Mouse (Mus musculus) macrophage (primary cell): ENCODE measurements around the gene Wdr63. TPM values are rescaled to one million over a fixed set of nuclear protein-coding genes. Genes with fewer than 3 reads are reported as not detected.

Source experiments
- H3K27ac ChIP-seq: fragments of 350-480 bp; formaldehyde crosslinking; 2 replicates; pipeline ENCODE4 v1.9.0; 2021
- H3K36me3 ChIP-seq: fragments of 350-480 bp; formaldehyde crosslinking; 2 replicates; pipeline ENCODE4 v1.9.0; 2021; ENCODE audit errors: inconsistent target
- H3K4me3 ChIP-seq: fragments of 350-480 bp; formaldehyde crosslinking; 2 replicates; pipeline ENCODE4 v1.9.0; 2021; ENCODE audit errors: inconsistent target
- H3K79me2 ChIP-seq: fragments of 350-480 bp; formaldehyde crosslinking; 2 replicates; pipeline ENCODE4 v1.9.0; 2021; ENCODE audit errors: inconsistent target
- WGBS: methylation state at CpG from one replicate; pipeline ENCODE4 v1.1.7; 2026; ENCODE audit warnings: inconsistent platforms; ENCODE audit not compliant: missing documents; 5-methylcytosine and 5-hydroxymethylcytosine counted together
- polyA plus RNA-seq: library from polyadenylated mRNA; stranded (reverse); fragments of 250-400 nt; gene quantifications from 3 replicates; pipeline ENCODE4 v1.2.4, GENCODE M21; 2018; ENCODE audit warnings: inconsistent platforms
- total RNA-seq, 78 experiments: library from RNA; depleted of rRNA; stranded (reverse); fragments of 250-400 nt; gene quantifications; 1 replicate in 9 of 78; 2 replicates in 24 of 78; 3 replicates in 43 of 78; 4 replicates in 2 of 78; pipeline ENCODE4 v1.2.4; 2018; ENCODE audit warnings: inconsistent platforms in 56 of 78

Wdr63 gene
- 1 to 10 TPM in 9 of 26 experiments, under 1 TPM in 16, not detected in 1; 0.22 to 2.2 (median 0.74) TPM for total RNA-seq (2018; cell fraction: chromatin; rRNA removed)
- total RNA-seq (2018; cell fraction: cytosol; rRNA removed): under 1 TPM; 0.06 to 0.58 (median 0.14) TPM
- total RNA-seq (2018; cell fraction: nucleus; rRNA removed): 1 to 10 TPM in 2 of 26 experiments, under 1 TPM in 23, not detected in 1; 0.17 to 1.9 (median 0.45) TPM
- 0.07 to 0.27 TPM (median 0.10 TPM) in 3 replicates for polyA plus RNA-seq

DNA sequence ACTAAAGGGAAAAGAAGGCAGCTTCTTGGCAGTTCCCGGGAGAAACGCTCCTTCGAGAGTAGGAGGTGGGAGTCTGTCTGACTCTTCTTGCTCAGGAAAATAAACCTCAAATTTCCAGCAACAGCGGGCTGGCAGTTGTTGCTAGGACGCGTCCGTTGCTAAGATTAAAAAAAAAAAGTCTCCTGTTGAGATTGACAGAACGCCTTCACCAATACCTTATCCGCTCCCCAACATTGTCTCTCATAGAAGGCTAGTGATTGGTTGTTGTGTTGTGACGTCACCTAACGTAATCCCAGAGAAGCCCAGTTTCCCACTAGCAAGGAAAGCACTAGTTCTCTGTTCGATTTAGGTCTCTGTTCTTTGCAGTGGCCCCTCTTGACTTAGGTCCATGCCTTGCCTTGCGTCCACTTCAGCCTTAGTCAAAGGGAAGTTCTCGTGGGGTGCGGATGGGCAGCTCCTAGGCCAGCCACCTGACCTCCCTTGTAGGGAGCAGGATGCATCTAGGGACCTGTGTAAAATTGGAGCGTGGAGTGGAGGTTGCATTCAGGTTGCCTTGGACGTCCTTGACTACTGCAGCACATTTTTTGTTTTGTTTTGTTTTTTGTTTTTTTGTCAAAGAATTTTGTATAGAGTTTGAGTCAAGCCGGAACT, at the start of gene Wdr63:
Wdr63 (minus strand) TSS at position 210 of the 651 bp plus-strand sequence.
- Histone ChIP-seq H3K79me2 (no peaks in the 10 kb centered on the region), H3K27ac (peak within 1 kb of the TSS; percentile 94), H3K36me3 (no peaks in the 10 kb centered on the region), H3K4me3 (peak within 1 kb of the TSS; percentile 49)
- 20% methylated on average over 18 of the region's 18 CpGs for WGBS

DNA sequence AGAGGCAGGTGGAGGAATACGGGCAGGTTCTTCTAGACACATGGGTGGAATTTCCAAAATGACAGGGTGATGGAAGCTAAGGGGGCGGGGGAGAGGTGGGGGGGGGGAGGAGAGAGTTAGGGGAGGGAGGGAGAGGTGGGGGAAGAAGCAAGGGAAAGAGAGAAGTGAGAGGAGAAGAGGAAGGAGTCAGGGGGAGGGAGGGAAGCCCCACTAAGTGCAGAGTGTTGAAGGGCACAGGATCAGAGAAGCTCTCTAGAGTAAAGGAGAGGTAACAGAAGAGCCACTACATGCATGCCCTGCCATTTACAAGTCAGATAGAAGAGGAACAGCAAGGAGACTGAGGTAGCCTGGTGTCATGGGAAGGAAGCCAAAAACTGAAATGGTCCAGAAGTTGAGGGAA, 48.9 kb upstream of the Wdr63 start:
- no CpG with 5 or more reads among the region's 2 CpGs for WGBS
- peaks cover 93% of the 10 kb centered on the region for H3K79me2 ChIP-seq
- H3K27ac ChIP-seq: peak overlapping the region; percentile 94
- H3K4me3 ChIP-seq: peak overlapping the region; percentile 12; the same call in 1 of the 2 replicates
- 0 out of 2 replicates have a peak, but pooled peaks cover 6% of the 10 kb centered on the region for H3K36me3 ChIP-seq

DNA sequence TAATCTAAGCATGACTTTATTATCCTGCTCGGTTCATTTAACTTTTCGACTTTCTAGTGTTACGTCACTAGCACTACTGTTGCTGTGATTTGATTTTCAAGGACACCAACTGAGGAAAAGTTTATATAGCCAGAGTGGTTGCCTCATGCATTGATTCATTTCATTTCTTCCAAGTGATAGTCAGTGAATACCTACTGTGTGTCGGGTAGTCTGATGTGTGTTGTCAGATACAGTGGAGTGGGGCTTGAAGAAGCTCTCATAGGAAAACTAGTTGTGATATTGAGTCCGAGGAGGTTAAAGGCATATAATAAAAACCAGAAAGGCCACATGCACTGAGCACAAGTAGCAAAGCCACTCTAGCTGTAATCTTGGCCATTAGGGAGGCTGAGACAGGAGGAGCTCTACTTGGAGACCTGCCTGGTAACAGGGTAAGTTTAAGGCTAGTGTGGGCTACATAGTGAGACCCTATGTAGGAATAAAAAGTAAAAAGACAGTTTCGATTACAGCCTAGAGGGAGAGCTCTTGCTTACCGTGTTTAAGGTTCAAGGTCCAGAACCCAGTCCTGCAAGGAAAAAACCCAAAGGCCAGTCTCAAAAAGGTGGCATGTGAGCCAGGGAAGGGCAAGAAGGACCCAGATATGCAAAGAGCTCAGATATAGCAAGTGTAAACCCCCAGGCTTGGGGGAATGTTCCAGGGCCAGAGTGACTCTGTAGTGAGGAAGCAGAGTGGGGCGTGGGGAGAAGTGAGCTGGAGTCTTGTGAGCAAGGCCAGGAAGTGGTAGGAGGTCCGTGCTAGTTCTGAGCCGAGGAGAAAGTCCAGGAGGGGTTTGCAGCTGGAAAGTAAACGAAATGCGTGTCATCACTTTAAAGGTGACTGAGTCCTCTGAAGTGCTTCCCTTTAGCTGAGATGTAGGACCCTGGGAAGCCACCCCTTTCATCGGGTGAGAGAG, 48.0 kb upstream of the Wdr63 start:
- Histone ChIP-seq H3K4me3 (peak overlapping the region; percentile 12; the same call in 1 of the 2 replicates), H3K79me2 (peaks cover 94% of the 10 kb centered on the region), H3K36me3 (0 out of 2 replicates have a peak, but pooled peaks cover 6% of the 10 kb centered on the region), H3K27ac (peak overlapping the region; percentile 94)
- WGBS: 49% methylated on average over 13 of the region's 13 CpGs

DNA sequence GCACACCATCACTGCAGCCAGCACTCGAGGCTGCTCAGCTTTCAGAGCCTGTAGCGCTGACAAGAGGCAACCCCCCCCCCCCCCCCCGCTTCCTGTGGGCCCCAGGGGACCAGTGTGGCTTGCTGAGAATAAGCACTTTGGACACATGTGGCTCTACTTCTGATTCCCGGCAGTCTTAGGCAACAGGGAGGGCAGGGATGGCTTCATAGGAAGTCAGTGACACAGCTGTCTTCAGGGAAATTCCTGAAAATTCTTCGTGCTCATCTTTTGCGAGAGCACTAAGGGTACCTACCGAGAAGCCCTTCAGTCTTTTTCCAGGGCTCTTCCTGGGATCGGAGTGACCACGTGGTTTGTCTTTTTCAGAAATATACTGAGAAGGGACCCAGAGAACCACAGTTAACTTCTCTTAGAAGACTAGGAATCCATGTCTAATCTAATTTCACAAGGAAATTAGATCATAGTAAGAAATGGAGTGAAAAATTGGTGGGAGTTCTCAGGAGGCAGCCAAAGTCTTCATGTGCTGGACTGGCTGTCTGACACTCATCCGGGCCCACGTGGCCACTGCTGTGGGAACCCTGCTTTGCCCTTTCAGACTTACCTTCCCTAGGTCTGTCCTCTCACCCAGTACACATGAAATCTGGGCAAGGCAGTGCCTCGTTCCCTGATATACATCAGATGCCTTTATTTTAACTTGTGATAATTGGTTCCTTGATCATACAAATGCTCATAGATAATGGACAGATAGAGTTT, 46.1 kb upstream of the Wdr63 start:
- 24% methylated on average over 11 of the region's 12 CpGs for WGBS

DNA sequence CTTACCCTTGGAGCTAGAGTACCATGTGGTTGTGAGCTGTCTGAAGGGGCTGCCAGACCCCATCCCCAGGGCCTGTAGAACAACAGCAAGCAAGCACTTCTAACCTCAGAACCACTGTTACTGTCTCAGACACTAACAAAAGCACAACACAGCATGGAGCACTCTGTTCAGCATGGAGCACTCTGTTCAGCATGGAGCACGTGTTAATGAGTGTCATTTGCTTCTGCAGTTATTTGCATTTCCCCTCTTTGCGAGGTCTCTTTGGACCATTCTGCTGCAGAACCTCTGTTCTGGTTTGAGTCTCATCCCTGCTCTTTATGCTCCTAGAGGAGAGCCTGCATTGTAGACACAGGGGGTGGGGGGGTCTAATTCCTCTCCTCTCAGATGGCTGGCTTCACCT, 45.0 kb upstream of the Wdr63 start:
- Histone ChIP-seq H3K4me3 (no peak overlapping the region), H3K36me3 (no peaks in the 10 kb centered on the region), H3K79me2 (peaks cover 73% of the 10 kb centered on the region), H3K27ac (peak overlapping the region; percentile 91)
- WGBS: 100% methylated on average over 2 of the region's 2 CpGs

More for the DNA sequence above, 46.1 kb upstream of the Wdr63 start:
- H3K79me2 ChIP-seq: peaks cover 84% of the 10 kb centered on the region
- H3K36me3 ChIP-seq: no peaks in the 10 kb centered on the region
- H3K27ac ChIP-seq: peak overlapping the region; percentile 91
- no peak overlapping the region for H3K4me3 ChIP-seq

DNA sequence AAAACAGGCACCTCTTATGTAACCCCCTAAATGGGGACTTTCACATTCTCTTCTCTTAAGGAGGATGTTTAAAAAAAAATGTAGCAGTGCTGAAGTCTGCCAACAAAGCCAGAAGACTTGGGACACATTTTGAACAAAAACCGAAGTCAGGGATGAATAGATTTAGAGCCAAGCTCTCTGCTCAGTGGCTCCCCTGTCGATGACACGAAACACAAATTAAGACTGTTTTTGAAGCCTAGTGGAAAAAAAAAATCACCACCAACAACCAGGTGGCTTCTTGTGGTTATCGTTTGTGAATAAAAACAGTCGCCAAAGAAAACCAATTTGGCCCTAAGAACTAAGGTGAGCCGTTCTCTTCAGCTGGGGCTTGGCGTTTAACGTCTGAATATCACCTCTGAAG, 44.4 kb upstream of the Wdr63 start:
- Histone ChIP-seq H3K4me3 (no peak overlapping the region), H3K36me3 (no peaks in the 10 kb centered on the region), H3K79me2 (peaks cover 68% of the 10 kb centered on the region), H3K27ac (peak overlapping the region; percentile 91)
- 43% methylated on average over 8 of the region's 8 CpGs for WGBS

DNA sequence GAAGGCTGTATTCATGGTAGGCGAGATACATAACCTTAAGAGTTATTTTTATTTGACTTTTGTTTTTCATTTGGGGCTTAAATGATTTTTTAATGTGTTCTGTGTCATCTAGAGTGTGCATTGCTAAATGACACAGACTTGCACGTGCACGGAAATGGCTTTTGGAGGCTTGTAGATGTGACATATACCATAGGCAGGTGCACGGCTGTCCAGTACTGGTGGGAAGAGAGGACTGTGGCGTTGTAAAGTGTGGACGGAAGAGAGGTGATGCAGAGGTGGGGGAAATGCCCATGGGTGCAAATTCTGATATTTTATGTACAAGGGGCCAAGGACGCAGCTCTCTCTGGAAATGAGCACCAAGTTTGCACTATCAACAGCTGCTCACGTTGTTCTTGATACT, 43.8 kb upstream of the Wdr63 start:
- H3K36me3 ChIP-seq: no peaks in the 10 kb centered on the region
- H3K4me3 ChIP-seq: peak overlapping the region; percentile 88; the same call in 1 of the 2 replicates
- H3K79me2 ChIP-seq: peaks cover 62% of the 10 kb centered on the region
- WGBS: 90% methylated on average over 8 of the region's 8 CpGs
- H3K27ac ChIP-seq: no peak overlapping the region

DNA sequence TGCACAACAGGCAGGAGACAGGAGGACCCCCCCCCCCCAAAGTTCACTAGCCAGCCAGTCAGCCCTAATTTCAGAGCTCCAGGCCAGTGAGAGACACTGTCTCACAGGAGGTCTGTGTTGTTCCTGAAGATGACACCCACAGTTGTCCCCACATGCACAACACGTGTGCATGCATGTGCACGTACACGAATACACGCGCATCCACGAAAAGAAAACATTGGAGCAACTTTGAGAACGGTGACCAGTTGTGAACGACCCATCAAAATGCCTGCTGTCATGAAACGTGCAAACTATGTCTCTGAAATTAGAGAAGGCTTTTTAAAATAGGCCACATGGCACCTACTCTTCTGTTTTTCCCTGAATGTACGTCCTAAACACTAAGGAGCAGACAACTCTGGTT, 43.4 kb upstream of the Wdr63 start:
- H3K4me3 ChIP-seq: peak overlapping the region; percentile 88
- peaks cover 59% of the 10 kb centered on the region for H3K79me2 ChIP-seq
- H3K36me3 ChIP-seq: no peaks in the 10 kb centered on the region
- 92% methylated on average over 10 of the region's 10 CpGs for WGBS
- H3K27ac ChIP-seq: peak overlapping the region; percentile 84; the same call in 1 of the 2 replicates

DNA sequence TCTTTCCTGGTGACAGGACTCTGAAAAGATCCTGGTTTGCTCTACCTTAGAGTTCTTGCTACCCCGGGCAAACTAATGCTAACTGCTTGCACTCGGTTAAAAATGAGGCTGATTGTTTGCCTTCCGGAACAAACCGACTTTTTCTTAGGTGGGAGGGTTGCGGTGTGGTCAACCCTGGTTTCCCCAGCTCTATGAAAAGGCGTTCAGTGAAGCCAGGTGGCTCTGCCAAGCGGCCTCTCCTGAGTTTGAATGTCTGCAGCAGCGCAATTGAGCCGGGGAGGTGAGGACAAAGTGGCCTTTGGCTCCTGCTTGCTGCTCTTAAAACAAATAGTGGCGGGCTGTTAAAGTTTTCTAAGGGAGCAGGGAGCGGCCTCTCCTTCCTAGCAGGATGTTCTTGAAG, 42.6 kb upstream of the Wdr63 start:
- Histone ChIP-seq H3K4me3 (peak overlapping the region; percentile 88), H3K27ac (peak overlapping the region; percentile 84), H3K79me2 (peaks cover 52% of the 10 kb centered on the region), H3K36me3 (no peaks in the 10 kb centered on the region)
- 7% methylated on average over 11 of the region's 11 CpGs for WGBS

DNA sequence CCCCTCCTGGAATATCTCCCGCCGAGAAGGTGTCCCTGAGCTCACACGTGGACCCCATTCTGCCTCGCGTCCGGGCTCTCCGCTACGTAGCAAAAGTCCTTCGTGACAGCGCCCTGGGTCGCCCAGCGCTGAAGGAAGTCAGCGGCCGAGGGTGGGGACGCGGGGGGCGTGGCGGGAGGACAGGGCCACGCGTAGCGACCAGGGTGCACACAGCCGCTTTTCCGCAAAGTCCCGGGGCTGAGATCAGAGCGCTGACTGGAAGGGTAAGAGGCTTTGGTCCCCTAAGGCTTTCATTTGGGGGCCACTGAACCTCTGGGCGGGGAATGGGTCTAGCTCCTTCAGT, 42.1 kb upstream of the Wdr63 start:
- under 1% methylated on average over 26 of the region's 26 CpGs for WGBS
- Histone ChIP-seq H3K79me2 (peaks cover 46% of the 10 kb centered on the region), H3K36me3 (no peaks in the 10 kb centered on the region), H3K4me3 (peak overlapping the region; percentile 88), H3K27ac (peak overlapping the region; percentile 84)

DNA sequence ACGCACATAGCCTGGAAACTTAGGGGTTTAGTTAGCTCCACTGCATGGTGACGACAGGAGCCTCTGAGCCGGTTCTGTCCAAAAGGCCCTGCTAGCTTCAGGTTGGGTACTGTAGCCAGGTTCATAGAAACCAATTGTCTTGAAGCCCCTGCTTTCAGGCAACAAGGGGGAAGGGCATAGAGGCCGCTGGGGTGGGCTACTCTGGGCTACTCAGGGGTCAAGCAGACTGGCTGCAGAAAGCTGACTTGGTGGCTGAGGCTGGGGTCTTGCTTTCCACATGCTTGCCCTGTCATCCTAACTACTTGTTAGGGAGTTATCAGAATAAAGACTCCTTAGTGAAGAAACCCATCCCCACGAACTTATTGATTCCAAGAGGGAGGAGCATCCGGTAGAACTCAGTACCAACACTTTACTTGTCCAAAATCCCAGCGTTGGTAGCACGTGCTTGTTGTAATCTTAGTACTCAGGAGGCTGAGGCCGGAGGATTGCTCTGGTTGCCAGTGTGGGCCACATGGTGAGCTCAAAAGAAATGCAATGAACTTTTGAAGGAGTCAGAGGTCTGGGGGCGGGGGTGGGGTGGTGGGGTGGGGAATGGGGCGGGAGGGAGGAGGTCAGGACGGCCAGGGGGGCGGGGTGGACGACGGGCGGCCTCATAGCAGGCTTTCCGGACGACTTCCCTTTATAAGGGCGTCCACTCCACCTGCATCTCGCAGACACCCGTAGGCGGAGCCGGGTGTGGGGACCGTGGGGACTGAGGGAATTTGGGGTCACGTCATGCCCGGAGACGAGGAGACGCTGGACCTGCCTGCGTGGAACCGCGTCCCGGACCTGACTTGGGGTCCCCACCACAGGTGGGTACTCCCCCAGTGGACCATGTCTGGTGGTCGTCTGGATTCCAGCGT, 41.5 kb upstream of the Wdr63 start, which contains the start of gene Mcoln2:
Mcoln2 (plus strand) TSS at position 678 of the 902 bp plus-strand sequence.
- H3K27ac ChIP-seq: peak within 1 kb of the TSS; percentile 84
- 17% methylated on average over 30 of the region's 34 CpGs for WGBS

DNA sequence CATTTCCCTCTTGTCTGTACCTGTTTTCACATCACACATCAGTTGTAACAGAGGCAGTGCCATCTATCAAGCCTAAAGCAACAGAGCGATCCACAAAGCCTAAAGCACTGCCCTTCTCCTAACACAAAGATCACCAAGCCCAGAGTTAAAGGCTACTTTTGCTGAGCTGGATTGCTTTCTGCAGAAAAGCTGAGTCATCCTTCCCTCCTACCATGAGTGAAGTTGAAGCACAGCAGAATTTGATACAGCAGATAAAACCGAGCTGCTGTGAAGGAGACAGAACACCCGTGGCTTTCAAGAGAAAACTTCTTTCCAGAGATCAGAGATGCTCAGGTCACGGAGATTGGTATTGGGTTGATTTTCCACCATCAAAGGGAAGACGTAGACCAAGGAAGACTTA, 38.2 kb upstream of the Wdr63 start:
- Histone ChIP-seq H3K4me3 (no peak overlapping the region), H3K79me2 (peaks cover 11% of the 10 kb centered on the region), H3K36me3 (no peaks in the 10 kb centered on the region), H3K27ac (peak overlapping the region; percentile 35; the same call in 1 of the 2 replicates)
- 35% methylated on average over 5 of the region's 5 CpGs for WGBS

More for the DNA sequence above, 41.5 kb upstream of the Wdr63 start, which contains the start of gene Mcoln2:
- H3K36me3 ChIP-seq: no peaks in the 10 kb centered on the region
- peak within 1 kb of the TSS; percentile 88 for H3K4me3 ChIP-seq
- H3K79me2 ChIP-seq: peaks cover 40% of the 10 kb centered on the region

DNA sequence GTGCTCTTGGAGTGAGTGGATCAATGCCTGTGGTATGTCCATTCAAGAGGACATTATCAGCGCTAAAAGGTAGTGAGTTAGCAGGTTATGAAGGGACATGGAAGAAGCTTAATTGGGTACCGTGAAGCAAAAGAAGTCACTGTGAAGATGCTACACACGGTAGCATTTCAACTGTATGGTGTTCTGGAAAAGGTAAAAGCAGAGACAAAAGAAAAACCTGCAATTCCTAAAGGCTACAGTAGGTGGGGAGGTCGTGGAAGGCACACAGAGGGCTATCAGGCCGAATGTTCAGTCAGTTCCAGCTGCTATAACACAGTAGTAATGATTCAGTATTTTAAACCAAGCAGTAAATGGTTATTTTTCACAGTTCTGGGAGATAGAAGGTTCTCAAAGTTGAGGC, 37.6 kb upstream of the Wdr63 start:
- 64% methylated on average over 5 of the region's 5 CpGs for WGBS
- 0 out of 2 replicates have a peak overlapping the region, but pooled peaks have one; percentile 35 for H3K27ac ChIP-seq
- no peaks in the 10 kb centered on the region for H3K36me3 ChIP-seq
- H3K4me3 ChIP-seq: no peak overlapping the region
- H3K79me2 ChIP-seq: peaks cover 5% of the 10 kb centered on the region
